Comparison of ENCODE assay signal across 20 mouse cellular contexts in the genomic region with DNA sequence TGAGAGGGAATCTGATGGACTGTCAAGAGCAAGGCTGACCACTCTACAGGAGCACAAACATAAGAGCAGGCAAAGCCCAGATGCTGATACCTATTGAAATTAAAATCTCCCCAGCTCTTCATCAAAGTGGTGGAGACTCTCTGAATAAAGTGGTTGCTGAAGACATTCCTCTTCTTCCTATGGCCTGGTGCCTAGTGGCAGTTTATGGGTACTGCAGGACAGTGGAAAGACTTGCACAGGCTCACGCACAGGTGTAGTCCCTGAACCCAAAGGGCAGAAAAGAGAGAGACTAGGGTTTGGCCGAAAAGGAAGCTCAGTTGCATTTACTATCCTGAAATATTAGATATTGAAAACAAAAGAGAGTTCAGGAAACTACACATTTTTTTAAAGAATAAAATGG.
DNase-seq lines count a peak whose midpoint lies in the region; ATAC-seq and TF ChIP-seq lines count a peak whose summit lies in the region.
"Had no signal": no experiment of that assay in that cellular context is flagged by ENCODE, and none has a peak within 500 bp of the region (broad histone marks: within the 10 kb centered on the region; RNA-seq: fewer than 3 reads in every experiment).

No protein-coding gene starts in this region.

- no peak overlapping the region for H3K4me3 ChIP-seq in embryonic facial prominence, embryonic 11.5 days (ENCODE audit: low read depth, low read length)
- no peak overlapping the region for H3K4me3 ChIP-seq in embryonic facial prominence, embryonic 10.5 days
- no peak overlapping the region for H3K4me3 ChIP-seq in left cerebral cortex, adult 2 months
- H3K4me3 ChIP-seq in E14TG2a.4 (replicated peaks; ENCODE audit: low read length) = no peak overlapping the region
- H3K4me3 ChIP-seq: embryonic facial prominence, embryonic 12.5 days; hindbrain, embryonic 13.5 days; limb, embryonic 13.5 days had no signal

- H3K9me3 ChIP-seq in embryonic facial prominence, embryonic 11.5 days (replicated peaks; ENCODE audit: control insufficient read depth, low read length) = no peaks in the 10 kb centered on the region
- no peaks in the 10 kb centered on the region for H3K9me3 ChIP-seq in embryonic facial prominence, embryonic 10.5 days
- H3K9me3 ChIP-seq in E14TG2a.4 (ENCODE audit: low read length) = no peaks in the 10 kb centered on the region
- H3K9me3 ChIP-seq: embryonic facial prominence, embryonic 12.5 days; hindbrain, embryonic 13.5 days; limb, embryonic 13.5 days had no signal

- no peaks in the 10 kb centered on the region for H3K27me3 ChIP-seq in embryonic facial prominence, embryonic 11.5 days (ENCODE audit: control insufficient read depth, insufficient read depth, low read length)
- H3K27me3 ChIP-seq in embryonic facial prominence, embryonic 10.5 days (replicated peaks; ENCODE audit: low read depth, poor library complexity, severe bottlenecking) = no peaks in the 10 kb centered on the region
- no peaks in the 10 kb centered on the region for H3K27me3 ChIP-seq in E14TG2a.4 (ENCODE audit: insufficient read depth, low read length)
- H3K27me3 ChIP-seq: embryonic facial prominence, embryonic 12.5 days; hindbrain, embryonic 13.5 days; limb, embryonic 13.5 days had no signal

- H3K4me2 ChIP-seq in embryonic facial prominence, embryonic 11.5 days (ENCODE audit: low read depth, low read length) = no peak overlapping the region
- H3K4me2 ChIP-seq: embryonic facial prominence, embryonic 12.5 days; hindbrain, embryonic 13.5 days; limb, embryonic 13.5 days; midbrain, embryonic 11.5 days had no signal

- DNase-seq in embryonic facial prominence, embryonic 11.5 days (ENCODE audit: low spot score) = peak; percentile 7
- no peak for DNase-seq in embryonic facial prominence, embryonic 10.5 days (ENCODE audit: low spot score)
- DNase-seq in left cerebral cortex, adult 2 months (ENCODE audit: extremely low spot score in 1 of 2, low spot score in 2 of 2) = no peak
- DNase-seq in left cerebral cortex, postnatal 14 days (ENCODE audit: low spot score in 2 of 2) = no peak
- DNase-seq in R1 (ENCODE audit: low read depth, low spot score) = peak; percentile 57
- DNase-seq in testis, postnatal 10 days (ENCODE audit: low spot score) = no peak
- DNase-seq: cerebellum, adult 9-10 months; gastrocnemius, postnatal 14 days; kidney, postnatal 14 days; layer of hippocampus, adult 9-11 months; lung, postnatal 4 days; right cerebral cortex, postnatal 4 days; thymus, adult 18-20 months had no signal

- intact Hi-C loops in left cerebral cortex, adult 2 months (cut with DNase I) = no loop called here
- intact Hi-C loops in left cerebral cortex, postnatal 14 days (cut with DNase I) = no loop called here

- WGBS in embryonic facial prominence, embryonic 11.5 days = 90% methylated on average over 2 of the region's 2 CpGs
- WGBS in embryonic facial prominence, embryonic 10.5 days = 92% methylated on average over 2 of the region's 2 CpGs

- no peaks in the 10 kb centered on the region for H3K4me1 ChIP-seq in embryonic facial prominence, embryonic 11.5 days (ENCODE audit: control insufficient read depth, insufficient read depth, low read length)
- H3K4me1 ChIP-seq in embryonic facial prominence, embryonic 10.5 days = no peaks in the 10 kb centered on the region
- no peaks in the 10 kb centered on the region for H3K4me1 ChIP-seq in E14TG2a.4 (replicated peaks; ENCODE audit: low read depth, low read length)
- H3K4me1 ChIP-seq: embryonic facial prominence, embryonic 12.5 days; hindbrain, embryonic 13.5 days; limb, embryonic 13.5 days had no signal

- no peak overlapping the region for H3K27ac ChIP-seq in embryonic facial prominence, embryonic 11.5 days (replicated peaks; ENCODE audit: low read depth, low read length)
- H3K27ac ChIP-seq in embryonic facial prominence, embryonic 10.5 days (replicated peaks) = no peak overlapping the region
- H3K27ac ChIP-seq in left cerebral cortex, adult 2 months = no peak overlapping the region
- H3K27ac ChIP-seq: embryonic facial prominence, embryonic 12.5 days; hindbrain, embryonic 13.5 days; limb, embryonic 13.5 days had no signal

- peak; percentile 28 for TF ChIP-seq CTCF in left cerebral cortex, adult 2 months (IDR thresholded peaks at IDR 0.05)
- TF ChIP-seq CTCF in E14TG2a.4 (conservative IDR thresholded peaks at IDR 0.05; ENCODE audit: low read length) = peak; percentile 75

- H3K9ac ChIP-seq in embryonic facial prominence, embryonic 11.5 days (replicated peaks; ENCODE audit: low read length) = no peak overlapping the region
- H3K9ac ChIP-seq: embryonic facial prominence, embryonic 12.5 days; hindbrain, embryonic 13.5 days; limb, embryonic 13.5 days had no signal

- H3K36me3 ChIP-seq in embryonic facial prominence, embryonic 11.5 days (replicated peaks; ENCODE audit: control insufficient read depth, insufficient read depth, low read depth, low read length) = no peaks in the 10 kb centered on the region
- H3K36me3 ChIP-seq in embryonic facial prominence, embryonic 10.5 days (replicated peaks) = no peaks in the 10 kb centered on the region
- H3K36me3 ChIP-seq in E14TG2a.4 (ENCODE audit: insufficient read depth, low read length) = no peaks in the 10 kb centered on the region
- H3K36me3 ChIP-seq: embryonic facial prominence, embryonic 12.5 days; hindbrain, embryonic 13.5 days; limb, embryonic 13.5 days had no signal

- ATAC-seq in embryonic facial prominence, embryonic 11.5 days (replicated peaks; ENCODE audit: insufficient number of reproducible peaks, low FRiP score, low TSS enrichment, low read depth) = no peak
- no peak for ATAC-seq in CD4-positive, CD25-positive, alpha-beta regulatory T cell, adult 4 months
- ATAC-seq: forebrain, embryonic 16.5 days had no signal

Comparison
In these comparisons a context has a peak if more than half of its experiments do, and no peak if none do; other contexts are left out.
1. DNase-seq: peak in embryonic facial prominence, embryonic 11.5 days (single experiment) and R1 (single experiment); none in embryonic facial prominence, embryonic 10.5 days (single experiment), left cerebral cortex, adult 2 months (0 of 2), left cerebral cortex, postnatal 14 days (0 of 2) and testis, postnatal 10 days (single experiment).